Mouse (Mus musculus): ENCODE measurements at regions not wholly inside any gene's neighbourhood (a gene's known extent, or its start where the extent isn't known, plus 50 kb on each side); places are given as distances from the start of the nearest gene placed in this dataset.

- H3K4me3 ChIP-seq (ENCODE audit: insufficient read depth, poor library complexity, severe bottlenecking), result no peak overlapping the region
- H3K36me3 ChIP-seq (ENCODE audit: control insufficient read depth, insufficient read depth), result no peaks in the 10 kb centered on the region
- TF ChIP-seq FOSL1 (IDR thresholded peaks at IDR 0.05; ENCODE audit: insufficient read depth, low read length, poor library complexity, severe bottlenecking) (no peak), CEBPB (IDR thresholded peaks at IDR 0.05; ENCODE audit: low read depth) (no peak), USF1 (IDR thresholded peaks at IDR 0.05; ENCODE audit: low read depth) (no peak), MYOD1 (IDR thresholded peaks at IDR 0.05; ENCODE audit: control insufficient read depth, insufficient read length, low read depth) (no peak), MYOG (IDR thresholded peaks at IDR 0.05; ENCODE audit: control insufficient read depth, extremely low read depth, insufficient read length) (no peak), MAX (IDR thresholded peaks at IDR 0.05) (no peak), CTCF (IDR thresholded peaks at IDR 0.05; ENCODE audit: control insufficient read depth, insufficient read depth, insufficient read length) (no peak)
- no peaks in the 10 kb centered on the region for H3K27me3 ChIP-seq (ENCODE audit: control insufficient read depth, insufficient read depth, insufficient read length)
- no peaks in the 10 kb centered on the region for H3K79me3 ChIP-seq (ENCODE audit: low read depth)
- no peak overlapping the region for H3ac ChIP-seq (ENCODE audit: control insufficient read depth, insufficient read length, low read depth)
- H3K79me2 ChIP-seq (ENCODE audit: control insufficient read depth, insufficient read depth), result no peaks in the 10 kb centered on the region
Measured at GRCm38 (mm10) chr14:58987688-58988087, 155.0 kb downstream of the 1700129C05Rik start.

GRCm38 (mm10) chr14:58985838-58986237, 156.9 kb downstream of the 1700129C05Rik start:
- Histone ChIP-seq H3K79me3 (ENCODE audit: low read depth) (no peaks in the 10 kb centered on the region), H3K36me3 (ENCODE audit: control insufficient read depth, insufficient read depth) (no peaks in the 10 kb centered on the region), H3K27me3 (ENCODE audit: control insufficient read depth, insufficient read depth, insufficient read length) (no peaks in the 10 kb centered on the region), H3K4me3 (ENCODE audit: insufficient read depth, poor library complexity, severe bottlenecking) (no peak overlapping the region), H3K79me2 (ENCODE audit: control insufficient read depth, insufficient read depth) (no peaks in the 10 kb centered on the region), H3ac (ENCODE audit: control insufficient read depth, insufficient read length, low read depth) (no peak overlapping the region)
- no peak for TF ChIP-seq MYOG (IDR thresholded peaks at IDR 0.05; ENCODE audit: control insufficient read depth, extremely low read depth, insufficient read length)
- TF ChIP-seq MYOD1 (IDR thresholded peaks at IDR 0.05; ENCODE audit: control insufficient read depth, insufficient read length, low read depth), result no peak
- TF ChIP-seq USF1 (IDR thresholded peaks at IDR 0.05; ENCODE audit: low read depth), result no peak

DNA sequence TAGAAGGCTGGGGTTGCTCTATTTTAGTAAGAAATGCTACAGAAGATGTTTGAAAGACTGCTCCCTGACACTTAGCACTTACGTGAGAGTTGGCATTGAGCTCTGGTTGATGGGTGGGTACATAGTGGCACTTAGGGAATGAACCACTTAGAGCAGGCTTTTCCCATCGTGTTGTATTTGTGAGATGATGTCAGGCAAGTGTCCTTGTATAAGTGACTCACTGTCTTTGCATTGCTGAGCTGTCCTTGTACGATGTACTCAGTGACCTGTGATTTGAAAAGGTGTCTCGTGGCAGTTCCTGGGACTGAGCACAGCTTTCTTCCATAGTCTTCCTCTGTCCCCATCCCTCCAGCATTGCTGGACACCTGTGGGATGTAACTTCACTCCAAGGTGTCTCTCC, 165.9 kb downstream of the 1700129C05Rik start:
- TF ChIP-seq FOSL1 (IDR thresholded peaks at IDR 0.05; ENCODE audit: insufficient read depth, low read length, poor library complexity, severe bottlenecking) (no peak), MYOG (IDR thresholded peaks at IDR 0.05; ENCODE audit: control insufficient read depth, extremely low read depth, insufficient read length) (no peak), MYOD1 (IDR thresholded peaks at IDR 0.05; ENCODE audit: control insufficient read depth, insufficient read length, low read depth) (no peak), CTCF (IDR thresholded peaks at IDR 0.05; ENCODE audit: control insufficient read depth, insufficient read depth, insufficient read length) (no peak), CEBPB (IDR thresholded peaks at IDR 0.05; ENCODE audit: low read depth) (no peak), USF1 (IDR thresholded peaks at IDR 0.05; ENCODE audit: low read depth) (no peak), MAX (IDR thresholded peaks at IDR 0.05) (no peak)
- H3K4me3 ChIP-seq (ENCODE audit: insufficient read depth, poor library complexity, severe bottlenecking), result no peak overlapping the region
- no peaks in the 10 kb centered on the region for H3K27me3 ChIP-seq (ENCODE audit: control insufficient read depth, insufficient read depth, insufficient read length)
- no peak overlapping the region for H3ac ChIP-seq (ENCODE audit: control insufficient read depth, insufficient read length, low read depth)
- no peaks in the 10 kb centered on the region for H3K36me3 ChIP-seq (ENCODE audit: control insufficient read depth, insufficient read depth)
- no peaks in the 10 kb centered on the region for H3K79me2 ChIP-seq (ENCODE audit: control insufficient read depth, insufficient read depth)
- no peaks in the 10 kb centered on the region for H3K79me3 ChIP-seq (ENCODE audit: low read depth)

DNA sequence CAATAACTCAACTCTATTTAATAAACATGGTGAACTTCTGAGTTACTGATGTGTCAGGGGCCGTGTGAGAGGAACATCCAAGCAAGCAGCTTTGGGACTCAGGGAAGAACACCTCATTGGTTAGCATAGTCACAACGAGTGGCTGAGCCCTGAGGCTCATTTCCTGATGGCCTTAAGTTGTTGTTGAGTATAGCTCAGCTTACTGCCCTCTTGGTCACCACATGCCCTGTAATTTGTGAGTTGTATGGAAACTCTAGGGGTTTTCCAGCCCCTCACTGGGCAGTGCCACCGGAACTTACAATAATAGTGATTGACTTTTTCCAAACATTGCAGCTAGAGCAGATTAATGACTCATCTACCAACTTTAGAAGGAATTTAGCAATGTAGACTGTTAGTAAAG, 173.4 kb downstream of the 1700129C05Rik start:
- no peaks in the 10 kb centered on the region for H3K36me3 ChIP-seq (ENCODE audit: control insufficient read depth, insufficient read depth)
- H3ac ChIP-seq (ENCODE audit: control insufficient read depth, insufficient read length, low read depth), result no peak overlapping the region
- H3K27me3 ChIP-seq (ENCODE audit: control insufficient read depth, insufficient read depth, insufficient read length), result no peaks in the 10 kb centered on the region
- H3K79me2 ChIP-seq (ENCODE audit: control insufficient read depth, insufficient read depth), result no peaks in the 10 kb centered on the region
- H3K79me3 ChIP-seq (ENCODE audit: low read depth), result no peaks in the 10 kb centered on the region
- TF ChIP-seq USF1 (IDR thresholded peaks at IDR 0.05; ENCODE audit: low read depth) (no peak), FOSL1 (IDR thresholded peaks at IDR 0.05; ENCODE audit: insufficient read depth, low read length, poor library complexity, severe bottlenecking) (no peak), MAX (IDR thresholded peaks at IDR 0.05) (no peak), CEBPB (IDR thresholded peaks at IDR 0.05; ENCODE audit: low read depth) (no peak), MYOG (IDR thresholded peaks at IDR 0.05; ENCODE audit: control insufficient read depth, extremely low read depth, insufficient read length) (no peak), MYOD1 (IDR thresholded peaks at IDR 0.05; ENCODE audit: control insufficient read depth, insufficient read length, low read depth) (no peak), CTCF (IDR thresholded peaks at IDR 0.05; ENCODE audit: control insufficient read depth, insufficient read depth, insufficient read length) (no peak)
- H3K4me3 ChIP-seq (ENCODE audit: insufficient read depth, poor library complexity, severe bottlenecking), result no peak overlapping the region

DNA sequence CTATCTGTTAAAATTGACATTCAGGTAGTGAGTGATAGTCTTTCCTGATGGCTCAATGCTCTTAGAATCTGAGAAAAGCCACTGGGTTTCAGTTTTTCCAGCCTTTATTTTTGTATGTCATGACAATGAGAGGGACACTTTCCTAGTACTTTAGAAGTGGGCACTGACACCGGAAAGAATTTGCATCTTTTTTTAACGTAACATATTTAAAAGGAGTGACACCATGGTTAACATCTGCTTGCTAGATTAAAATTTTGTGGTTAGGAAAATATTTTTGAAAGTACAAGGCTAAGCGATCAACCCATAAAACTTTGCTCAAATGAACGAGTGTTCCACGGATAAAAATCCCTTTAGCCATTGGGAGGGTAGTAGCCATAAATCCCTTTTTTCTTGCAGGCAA, 174.7 kb downstream of the 1700129C05Rik start:
- Histone ChIP-seq H3K4me3 (ENCODE audit: insufficient read depth, poor library complexity, severe bottlenecking) (no peak overlapping the region), H3ac (ENCODE audit: control insufficient read depth, insufficient read length, low read depth) (no peak overlapping the region), H3K36me3 (ENCODE audit: control insufficient read depth, insufficient read depth) (no peaks in the 10 kb centered on the region), H3K27me3 (ENCODE audit: control insufficient read depth, insufficient read depth, insufficient read length) (no peaks in the 10 kb centered on the region), H3K79me2 (ENCODE audit: control insufficient read depth, insufficient read depth) (no peaks in the 10 kb centered on the region), H3K79me3 (ENCODE audit: low read depth) (no peaks in the 10 kb centered on the region)
- no peak for TF ChIP-seq MYOG (IDR thresholded peaks at IDR 0.05; ENCODE audit: control insufficient read depth, extremely low read depth, insufficient read length)
- TF ChIP-seq CTCF (IDR thresholded peaks at IDR 0.05; ENCODE audit: control insufficient read depth, insufficient read depth, insufficient read length), result no peak
- no peak for TF ChIP-seq CEBPB (IDR thresholded peaks at IDR 0.05; ENCODE audit: low read depth)
- no peak for TF ChIP-seq FOSL1 (IDR thresholded peaks at IDR 0.05; ENCODE audit: insufficient read depth, low read length, poor library complexity, severe bottlenecking)
- no peak for TF ChIP-seq USF1 (IDR thresholded peaks at IDR 0.05; ENCODE audit: low read depth)
- no peak for TF ChIP-seq MAX (IDR thresholded peaks at IDR 0.05)
- no peak for TF ChIP-seq MYOD1 (IDR thresholded peaks at IDR 0.05; ENCODE audit: control insufficient read depth, insufficient read length, low read depth)

- Histone ChIP-seq H3K27me3 (ENCODE audit: control insufficient read depth, insufficient read depth, insufficient read length) (no peaks in the 10 kb centered on the region), H3ac (ENCODE audit: control insufficient read depth, insufficient read length, low read depth) (no peak overlapping the region), H3K4me3 (ENCODE audit: insufficient read depth, poor library complexity, severe bottlenecking) (no peak overlapping the region), H3K79me3 (ENCODE audit: low read depth) (no peaks in the 10 kb centered on the region), H3K36me3 (ENCODE audit: control insufficient read depth, insufficient read depth) (no peaks in the 10 kb centered on the region), H3K79me2 (ENCODE audit: control insufficient read depth, insufficient read depth) (no peaks in the 10 kb centered on the region)
- no peak for TF ChIP-seq MYOG (IDR thresholded peaks at IDR 0.05; ENCODE audit: control insufficient read depth, extremely low read depth, insufficient read length)
- TF ChIP-seq CTCF (IDR thresholded peaks at IDR 0.05; ENCODE audit: control insufficient read depth, insufficient read depth, insufficient read length), result no peak
- TF ChIP-seq MYOD1 (IDR thresholded peaks at IDR 0.05; ENCODE audit: control insufficient read depth, insufficient read length, low read depth), result no peak
- TF ChIP-seq MAX (IDR thresholded peaks at IDR 0.05), result no peak
- TF ChIP-seq FOSL1 (IDR thresholded peaks at IDR 0.05; ENCODE audit: insufficient read depth, low read length, poor library complexity, severe bottlenecking), result no peak
- no peak for TF ChIP-seq CEBPB (IDR thresholded peaks at IDR 0.05; ENCODE audit: low read depth)
- TF ChIP-seq USF1 (IDR thresholded peaks at IDR 0.05; ENCODE audit: low read depth), result no peak
Measured at GRCm38 (mm10) chr14:58967163-58967562, 175.5 kb downstream of the 1700129C05Rik start.

All from C2C12 (cell line).